Mouse (Mus musculus): ENCODE measurements around the gene Trhde.

Trhde gene

DNA sequence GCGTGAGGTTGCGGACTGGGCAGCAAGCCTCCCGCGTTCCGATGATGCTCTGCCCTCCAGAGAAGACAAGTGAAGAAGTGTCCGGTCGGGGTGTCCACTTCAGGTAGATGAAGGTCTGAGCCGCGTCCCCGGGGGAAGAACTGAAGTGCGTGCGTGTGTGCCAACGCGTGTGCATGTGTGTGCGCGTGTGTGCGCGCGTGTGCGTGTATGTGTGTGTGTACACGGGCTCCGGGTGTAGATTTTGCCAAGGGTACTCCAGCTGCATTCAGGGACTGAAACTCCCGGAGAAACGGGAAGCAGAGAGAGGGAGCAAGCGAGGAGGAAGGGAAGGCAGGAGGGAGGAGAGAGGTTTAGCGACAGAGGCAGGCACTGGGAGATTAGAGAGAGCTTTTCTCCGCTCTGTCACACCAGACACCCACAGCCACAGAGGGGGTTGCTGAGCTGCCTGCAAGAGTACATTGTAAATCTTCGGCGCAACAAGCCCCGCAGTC is at the start of gene Trhde:
Trhde (minus strand) TSS at position 147 of the 491 bp plus-strand sequence.
- DNase-seq (ENCODE audit: low spot score in 2 of 2), result peak; percentile 22 to 29

DNA sequence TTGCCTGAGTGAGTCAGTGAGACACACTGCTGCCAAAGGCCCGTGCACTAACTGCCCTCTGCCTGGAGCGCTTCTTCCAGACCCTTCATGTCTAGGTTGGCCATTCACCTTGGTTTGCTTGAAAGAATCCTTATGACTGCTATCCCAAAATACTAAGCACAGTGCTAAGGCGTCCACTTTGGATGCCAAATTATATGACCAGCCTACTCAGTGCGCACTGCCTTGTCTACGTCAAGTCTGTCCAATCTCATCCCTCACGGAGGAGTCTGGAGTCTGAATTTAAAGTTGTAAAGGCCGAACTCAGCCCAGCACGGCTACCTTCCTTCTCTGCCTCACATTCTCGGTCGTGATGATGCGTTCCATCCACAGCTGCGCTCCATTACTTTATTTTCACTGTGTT is 39.9 kb upstream of the Trhde start:
- DNase-seq (ENCODE audit: low spot score in 2 of 2), result no peak

DNA sequence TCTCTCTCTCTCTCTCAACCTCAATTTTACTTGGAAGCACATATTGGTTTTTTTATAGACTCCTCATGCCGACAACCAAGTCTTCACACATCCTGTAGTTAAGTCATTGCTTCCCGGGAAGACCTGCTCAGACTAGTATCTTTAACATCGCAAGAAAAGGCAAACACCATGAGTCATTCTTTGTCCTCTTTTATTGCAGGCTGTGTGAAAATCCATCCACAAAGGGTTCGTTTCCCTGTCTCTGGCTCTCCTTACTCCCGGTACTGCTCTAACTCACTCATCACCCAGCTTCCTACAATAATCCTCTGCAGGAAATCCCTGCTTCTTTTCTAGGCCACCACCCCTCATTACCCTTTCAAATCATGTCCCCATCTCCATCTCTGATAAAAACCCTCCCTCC is 39.3 kb upstream of the Trhde start:
- DNase-seq (ENCODE audit: low spot score in 2 of 2), result no peak

DNA sequence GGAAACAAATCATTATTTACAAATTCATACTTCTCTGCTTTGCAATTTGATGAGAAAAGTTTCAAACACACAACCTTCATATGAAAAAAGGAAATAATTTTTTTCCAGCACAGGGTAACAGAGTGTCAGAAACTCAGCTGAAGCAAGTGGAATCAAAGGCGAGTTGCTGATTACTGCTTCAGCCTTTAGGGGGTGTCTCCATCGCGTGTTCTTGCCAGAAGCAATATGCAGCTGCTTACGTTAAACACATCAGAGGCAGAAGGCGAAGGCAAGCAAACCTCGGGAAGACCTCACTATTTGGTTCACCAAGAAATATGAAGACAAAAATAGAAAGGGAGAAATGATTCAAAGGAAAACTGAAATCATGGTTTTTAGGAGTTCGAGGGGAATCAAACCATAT is 29.2 kb upstream of the Trhde start:
- no peak for DNase-seq (ENCODE audit: low spot score in 2 of 2)

DNA sequence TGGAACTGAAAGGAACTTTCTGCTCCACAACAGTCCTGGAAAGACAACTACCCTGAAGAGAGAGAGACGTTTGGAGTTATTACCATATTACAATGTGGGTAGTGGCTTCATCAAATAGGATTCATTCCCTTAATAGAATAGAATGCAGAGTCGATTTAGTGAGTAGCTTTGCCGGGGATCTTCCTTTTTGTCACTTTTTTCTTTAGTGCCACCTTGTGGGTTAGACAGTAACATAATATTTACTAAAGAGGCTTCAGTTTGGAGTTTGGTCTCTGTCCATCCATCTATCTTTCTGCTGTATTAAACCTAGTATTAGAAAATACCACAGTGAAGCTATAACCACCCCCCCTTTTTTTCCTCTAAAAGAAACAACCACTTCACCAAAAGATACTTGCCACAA is 6.7 kb upstream of the Trhde start:
- no peak for DNase-seq (ENCODE audit: low spot score in 2 of 2)

DNA sequence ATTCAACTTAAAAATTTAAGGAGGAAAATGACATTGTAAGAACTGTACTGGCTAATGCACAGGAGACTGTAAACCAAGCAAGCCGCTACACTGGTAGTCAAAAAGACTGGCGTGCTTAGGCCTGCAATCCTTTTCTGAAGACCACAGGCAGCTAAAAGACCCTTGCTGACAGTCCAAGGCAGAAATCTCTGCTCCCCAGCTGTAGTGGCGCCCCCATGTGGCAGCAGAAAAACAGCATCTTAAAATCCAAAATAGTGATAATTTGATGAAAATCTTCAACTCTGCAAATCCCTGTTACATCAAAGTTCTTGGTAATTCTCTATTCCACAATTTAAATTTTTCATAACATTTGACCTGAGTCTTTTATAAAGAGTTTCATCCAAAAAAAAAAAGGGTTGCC is 3.8 kb upstream of the Trhde start:
- no peak for DNase-seq (ENCODE audit: low spot score in 2 of 2)

DNA sequence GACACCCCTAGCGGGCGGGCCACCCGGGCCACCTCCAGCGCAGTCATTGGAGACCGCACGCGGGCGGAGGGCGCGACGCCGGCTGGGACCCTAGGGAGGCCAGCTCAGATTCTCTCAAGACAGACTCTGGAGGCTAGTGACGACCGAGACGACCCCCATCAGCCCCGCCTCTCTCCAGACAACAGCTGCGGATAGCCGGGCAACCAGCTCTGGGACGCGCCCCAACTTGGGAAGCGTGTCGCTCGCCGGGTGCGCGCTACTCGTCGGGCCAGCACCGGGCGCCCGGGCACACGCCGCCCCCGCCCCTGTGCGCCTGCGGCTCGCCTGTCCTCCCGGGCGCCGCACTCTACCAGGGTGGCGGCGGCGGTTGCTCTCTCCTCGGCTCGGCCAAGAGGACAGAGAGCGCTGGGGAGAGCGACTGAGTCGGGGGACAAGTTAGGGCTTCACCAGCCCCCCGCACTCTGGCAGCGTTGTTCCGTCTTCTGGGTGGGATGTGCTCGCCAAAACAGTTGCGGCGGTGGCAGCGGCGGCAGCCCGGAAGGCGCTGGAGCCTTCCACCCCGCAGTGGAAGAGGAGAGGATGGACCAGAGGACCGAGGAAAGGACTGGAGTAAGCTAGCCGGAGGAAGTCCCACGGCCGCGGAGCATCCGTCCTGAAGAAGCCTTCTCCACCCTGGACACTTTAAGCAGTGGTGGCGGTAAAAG is 498 bp downstream of the Trhde start:
- peak; percentile 14 to 20 for DNase-seq (ENCODE audit: low spot score in 2 of 2)

DNA sequence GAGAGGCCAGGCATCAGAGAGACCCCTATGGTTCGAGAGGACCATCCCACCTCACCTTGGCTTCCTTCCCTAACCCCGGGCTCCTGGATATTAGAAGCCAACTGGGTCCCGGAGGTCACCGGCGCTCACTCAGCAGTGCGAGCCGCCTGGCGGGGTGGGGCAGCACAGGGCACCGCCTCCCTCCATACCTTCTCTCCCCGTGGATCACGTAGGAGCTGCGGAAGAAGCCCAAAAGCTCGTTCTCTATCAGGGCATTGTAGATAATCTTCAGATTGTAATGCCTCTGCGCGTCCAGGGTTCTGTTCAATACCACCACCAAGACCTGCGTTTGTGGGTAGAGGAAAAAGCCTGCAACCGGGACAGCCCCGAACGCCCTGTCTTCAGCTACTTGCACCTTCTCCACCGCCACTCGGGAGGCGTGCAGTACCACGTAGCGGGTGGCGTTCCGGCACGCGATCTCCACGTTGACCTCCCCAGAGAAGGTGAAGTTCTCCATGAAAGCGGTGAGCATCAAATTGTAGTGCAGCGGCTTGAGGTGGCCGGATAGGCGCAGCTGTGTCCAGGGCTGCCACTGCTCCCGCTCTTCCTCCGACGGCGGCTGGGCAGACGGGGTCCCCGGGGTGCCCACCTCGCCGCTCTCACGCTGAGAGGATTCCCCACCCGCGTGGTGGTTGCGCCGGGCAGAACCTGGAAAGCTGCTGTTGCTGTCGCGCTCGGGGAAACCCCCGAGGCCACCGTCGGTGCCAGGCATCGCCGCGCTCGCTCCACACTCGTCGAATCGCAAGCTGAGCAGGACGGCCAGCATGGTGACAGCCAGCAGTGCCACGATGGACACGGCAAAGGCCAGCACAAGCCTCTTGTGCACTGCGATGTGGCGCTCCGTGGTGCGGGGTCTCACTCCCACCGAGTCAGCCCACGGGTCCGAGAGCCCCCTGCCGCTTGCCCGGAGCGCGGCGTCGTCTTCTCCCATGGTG is 1.5 kb downstream of the Trhde start:
- DNase-seq (ENCODE audit: low spot score in 2 of 2), result no peak

DNA sequence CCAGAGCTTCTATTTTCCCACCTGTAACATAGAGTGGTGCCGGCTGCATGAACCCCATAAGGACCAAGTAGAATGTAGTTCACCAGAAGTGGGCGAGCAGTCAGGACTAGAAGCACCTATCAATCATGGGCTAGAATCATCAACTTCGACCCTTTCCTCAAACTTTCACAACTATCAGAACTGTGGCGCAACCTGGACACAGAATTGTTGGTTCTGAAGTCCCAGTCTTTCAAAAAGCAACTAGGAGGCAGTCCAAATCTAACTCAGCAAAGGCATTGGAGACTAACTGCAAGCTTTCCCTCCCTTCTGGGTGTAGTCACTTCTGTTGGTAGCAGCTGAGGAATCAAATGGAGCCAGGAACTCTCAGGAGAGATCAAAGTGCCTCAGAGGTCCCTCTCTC is 2.6 kb downstream of the Trhde start:
- DNase-seq (ENCODE audit: low spot score in 2 of 2), result no peak

DNA sequence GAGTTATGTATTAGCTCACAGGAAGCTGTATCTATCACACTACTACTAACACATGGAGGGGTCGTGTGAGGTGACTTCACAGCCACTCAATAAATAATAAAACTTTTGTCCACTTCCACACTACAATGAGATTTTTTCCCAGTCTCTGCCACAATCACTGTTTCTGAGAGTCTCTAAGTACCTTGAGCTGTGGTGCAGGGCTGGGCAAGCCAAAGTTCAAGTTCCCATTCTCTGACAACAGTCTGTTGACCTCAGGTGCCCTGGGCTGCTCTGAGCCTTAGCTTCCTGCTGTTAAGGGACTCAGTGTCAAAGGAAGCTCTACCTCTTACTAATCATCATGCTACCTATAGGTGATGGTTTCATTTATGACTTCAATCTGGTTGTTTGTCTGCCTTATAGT is 3.3 kb downstream of the Trhde start:
- DNase-seq (ENCODE audit: low spot score in 2 of 2), result no peak

DNA sequence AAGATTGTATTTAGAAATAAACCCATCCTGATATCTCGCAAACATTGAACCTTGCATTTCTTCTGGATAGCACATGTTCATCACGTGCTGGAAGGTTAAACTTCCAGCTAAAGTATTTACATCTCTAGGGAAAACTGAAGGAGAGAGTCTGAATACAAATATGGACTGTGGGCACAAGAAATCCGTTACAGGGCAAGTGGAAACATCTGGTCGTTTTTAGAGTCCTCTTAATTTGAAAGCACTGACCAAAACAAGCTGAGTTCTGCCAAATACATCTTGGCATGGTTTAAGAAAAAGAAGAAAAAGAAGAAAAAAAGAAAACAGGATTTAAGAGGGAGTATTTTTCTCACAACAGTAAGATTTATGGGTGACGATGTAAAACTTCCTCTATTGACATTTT is 3.9 kb downstream of the Trhde start:
- DNase-seq (ENCODE audit: low spot score in 2 of 2), result no peak

DNA sequence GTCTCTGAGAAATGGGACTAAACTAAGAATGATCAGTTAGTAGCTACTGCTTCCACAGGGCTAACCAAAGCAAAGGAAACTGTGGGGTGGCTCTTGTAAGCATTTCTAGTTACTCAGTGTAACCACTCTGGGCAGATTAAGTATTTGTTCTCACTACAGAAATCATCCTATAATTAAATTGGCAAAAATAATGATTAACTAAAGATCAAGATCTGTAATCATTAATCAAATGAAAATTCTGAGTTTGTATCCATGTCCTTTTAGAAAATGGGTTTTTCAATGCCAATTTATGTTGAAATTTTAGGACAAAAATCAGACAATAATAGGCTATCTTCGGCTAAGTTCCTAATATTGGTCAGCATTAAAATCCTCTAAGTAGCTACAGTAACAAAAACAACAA is 4.4 kb downstream of the Trhde start:
- DNase-seq (ENCODE audit: low spot score in 2 of 2), result no peak

DNA sequence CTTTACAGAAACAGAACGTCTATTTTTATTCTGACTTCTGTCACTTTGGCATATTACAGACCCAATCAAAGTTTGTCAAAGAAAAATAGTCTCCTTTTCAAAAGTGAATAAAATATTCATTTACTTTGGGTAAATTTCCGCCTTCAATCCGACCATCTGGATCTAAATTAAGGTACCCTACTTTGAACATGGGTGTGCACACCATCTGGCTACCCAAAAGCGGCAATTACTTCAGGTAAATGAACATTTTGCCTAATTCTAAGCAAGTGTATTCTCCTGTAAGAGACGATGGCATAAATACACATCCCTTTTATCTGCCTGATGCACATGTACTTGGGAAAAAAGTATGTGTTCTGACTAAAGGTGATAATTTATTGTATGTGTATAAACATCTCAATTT is 5.2 kb downstream of the Trhde start:
- no peak for DNase-seq (ENCODE audit: low spot score in 2 of 2)

DNA sequence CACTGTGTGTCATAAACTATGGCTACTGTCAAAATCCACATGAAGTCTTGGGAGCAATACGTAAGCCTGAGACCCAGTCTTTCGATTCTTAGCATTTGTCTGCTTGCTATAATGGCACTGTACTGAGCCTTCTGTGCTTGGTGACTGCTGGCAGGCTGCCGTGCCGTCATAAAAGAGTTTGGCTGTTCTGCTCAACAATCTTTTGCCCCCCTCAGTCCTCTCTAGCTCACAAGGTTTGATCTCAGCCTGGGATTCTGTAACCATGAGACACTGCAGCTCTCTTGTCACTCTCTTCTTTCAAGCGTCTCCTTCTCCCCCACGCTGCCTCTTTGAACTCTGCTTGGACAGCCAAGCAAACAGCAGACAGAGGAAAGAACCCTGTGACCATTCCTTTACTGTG is 7.9 kb downstream of the Trhde start:
- DNase-seq (ENCODE audit: low spot score in 2 of 2), result no peak

DNA sequence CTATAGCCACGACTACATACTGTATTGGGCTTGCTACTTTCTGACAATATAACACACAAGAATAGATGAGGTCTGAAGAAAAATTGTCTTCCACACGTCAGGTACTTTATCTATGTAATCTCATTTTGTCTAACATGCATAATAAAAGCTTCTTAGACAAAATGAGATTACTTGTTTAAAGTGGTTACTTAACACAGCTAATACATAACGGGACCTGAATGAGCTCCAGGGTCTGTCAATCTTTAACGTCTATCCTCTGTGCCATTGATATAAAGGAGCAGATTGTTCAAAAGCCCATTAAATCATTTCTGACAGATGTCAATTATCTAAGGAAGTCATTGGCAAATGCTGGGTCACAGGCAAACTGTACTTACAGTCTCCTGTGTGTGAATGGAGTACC is 36.2 kb downstream of the Trhde start:
- DNase-seq (ENCODE audit: low spot score in 2 of 2), result no peak

DNA sequence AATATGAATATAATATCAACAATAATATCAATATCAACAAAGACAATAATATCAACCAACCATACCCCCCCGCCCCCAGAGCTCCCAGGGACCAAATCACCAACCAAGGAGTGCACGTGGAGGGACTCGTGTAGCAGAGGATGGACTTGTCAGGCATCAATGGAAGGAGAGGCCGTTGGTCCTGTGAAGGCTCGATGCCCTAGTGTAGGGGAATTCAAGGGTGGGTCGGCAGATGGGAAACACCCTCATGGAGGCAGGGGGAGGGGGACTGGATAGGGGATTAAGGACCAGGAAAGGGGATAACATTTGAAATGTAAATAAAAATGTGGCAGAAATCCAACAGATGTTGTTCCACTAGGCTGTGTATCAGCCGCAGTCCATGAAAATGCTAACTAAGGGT is 40.0 kb downstream of the Trhde start:
- no peak for DNase-seq (ENCODE audit: low spot score in 2 of 2)

DNA sequence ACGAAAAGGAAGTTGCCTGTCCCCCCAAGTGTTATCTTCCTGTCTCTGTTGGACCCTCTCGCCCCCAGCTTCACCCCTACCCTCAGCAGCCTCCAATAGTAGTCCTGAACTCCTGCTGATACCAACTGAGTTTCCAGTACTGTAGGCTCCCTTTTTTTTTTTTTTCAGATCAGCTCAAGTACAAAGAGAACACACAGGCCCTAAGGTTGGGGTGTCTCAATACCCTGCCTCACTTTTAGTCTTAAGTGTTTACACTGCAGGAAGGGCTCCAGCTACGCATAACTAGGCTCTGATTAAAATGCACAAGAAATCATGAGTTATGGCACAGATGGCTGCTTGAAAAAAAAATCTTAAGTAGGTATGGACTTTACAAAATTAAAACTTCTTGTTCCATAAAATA is 42.9 kb downstream of the Trhde start:
- no peak for DNase-seq (ENCODE audit: low spot score in 2 of 2)

DNA sequence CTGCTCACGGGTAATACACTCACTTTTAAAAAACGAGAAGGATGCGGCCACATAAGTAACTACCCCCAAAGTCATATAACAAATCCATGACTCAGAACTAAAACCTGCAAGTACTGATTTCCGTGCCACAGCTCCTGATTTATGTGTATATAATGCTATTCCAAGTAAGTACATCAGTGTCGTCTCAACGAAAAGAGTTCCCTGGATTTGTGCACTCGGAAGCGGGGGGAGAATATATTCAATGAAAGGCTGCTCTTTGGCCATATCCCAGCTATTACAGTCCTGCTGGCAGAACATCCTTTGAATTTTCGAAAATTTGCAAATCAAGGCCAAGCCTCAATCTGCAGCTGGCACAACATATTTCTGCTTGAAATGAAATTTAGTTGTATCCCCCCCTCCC is 43.5 kb downstream of the Trhde start:
- DNase-seq (ENCODE audit: low spot score in 2 of 2), result no peak

DNA sequence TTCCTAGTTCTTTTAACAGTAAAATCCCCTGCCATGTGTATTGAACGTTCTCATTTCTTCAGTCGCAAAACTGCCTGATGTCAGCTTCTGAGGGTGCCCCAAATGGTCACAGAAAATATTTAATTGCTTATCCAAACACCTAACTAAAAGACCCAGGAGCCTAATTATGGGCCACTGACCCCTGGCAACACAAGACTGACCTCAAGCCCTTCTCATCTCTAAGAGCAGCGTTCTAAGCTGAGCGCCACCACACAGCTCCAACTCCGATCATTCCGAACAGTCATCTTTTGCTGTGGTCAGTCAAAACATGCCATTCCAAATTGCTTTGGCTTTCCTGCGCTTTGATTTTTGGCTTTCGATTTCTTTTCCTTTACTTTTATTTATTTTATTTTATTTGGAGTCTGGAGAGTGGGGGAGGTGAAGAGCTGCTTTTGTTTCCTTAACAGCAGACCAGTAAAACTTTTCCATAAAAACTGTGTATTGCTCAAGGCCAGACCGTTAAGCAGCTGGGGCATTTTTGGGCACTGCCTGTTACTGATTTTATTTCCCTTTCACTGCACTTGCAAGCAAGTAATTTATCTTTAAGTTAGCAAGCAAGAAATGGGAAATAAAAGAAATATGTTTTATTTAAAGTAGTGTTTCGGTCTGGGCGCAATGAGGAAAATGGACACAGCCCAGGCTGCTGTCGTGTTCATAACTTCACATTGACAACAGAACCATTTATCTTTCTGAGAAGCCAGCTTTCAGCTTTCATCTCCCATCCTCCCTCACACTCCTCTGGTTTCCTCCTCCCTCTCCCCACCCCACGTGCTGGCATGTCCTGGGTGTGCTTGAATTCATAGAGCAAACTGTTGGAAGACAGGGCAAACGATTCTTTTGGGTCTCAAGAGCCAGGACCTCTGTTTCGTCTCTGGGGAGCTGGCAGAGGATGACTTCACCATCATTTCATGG is 59.1 kb downstream of the Trhde start:
- no peak for DNase-seq (ENCODE audit: low spot score in 2 of 2)

DNA sequence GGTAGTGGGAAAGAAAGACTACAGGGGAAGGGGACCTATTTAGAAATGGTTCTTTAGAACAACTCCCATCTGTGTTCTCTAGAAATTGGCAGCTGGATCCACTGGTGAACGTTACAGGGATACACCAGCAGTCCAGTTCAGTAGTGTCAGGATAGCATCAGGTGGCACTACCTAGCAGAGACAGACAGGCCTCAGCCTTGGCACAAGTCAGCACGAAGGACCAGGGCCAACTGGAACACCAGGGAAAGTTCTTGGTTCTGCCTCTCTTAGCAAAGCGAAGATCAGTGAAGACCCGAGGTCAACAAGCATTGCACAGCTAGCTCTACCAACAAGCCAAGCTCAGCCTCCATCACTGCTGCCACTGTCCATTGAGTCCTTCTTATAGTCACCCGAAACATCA is 62.2 kb downstream of the Trhde start:
- DNase-seq (ENCODE audit: low spot score in 2 of 2), result no peak

DNA sequence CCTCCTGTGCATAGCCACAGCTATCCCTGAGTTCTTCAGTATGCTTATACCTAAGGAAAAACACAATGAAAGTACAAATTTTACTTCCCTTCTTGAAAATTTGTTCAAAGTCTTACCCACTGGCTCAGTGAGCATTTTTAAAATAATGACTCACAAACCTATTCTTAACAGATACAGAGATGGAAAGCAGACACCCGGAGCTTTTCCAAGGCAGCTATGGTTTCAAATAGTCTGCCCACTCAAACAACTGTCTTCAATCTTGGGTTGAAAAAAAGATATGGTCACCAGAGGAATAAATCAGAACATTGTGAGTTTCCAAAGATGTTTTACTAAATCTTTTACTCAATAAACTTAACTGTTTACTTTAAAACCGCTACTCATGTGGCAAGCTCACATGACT is 64.5 kb downstream of the Trhde start:
- no peak for DNase-seq (ENCODE audit: low spot score in 2 of 2)

DNA sequence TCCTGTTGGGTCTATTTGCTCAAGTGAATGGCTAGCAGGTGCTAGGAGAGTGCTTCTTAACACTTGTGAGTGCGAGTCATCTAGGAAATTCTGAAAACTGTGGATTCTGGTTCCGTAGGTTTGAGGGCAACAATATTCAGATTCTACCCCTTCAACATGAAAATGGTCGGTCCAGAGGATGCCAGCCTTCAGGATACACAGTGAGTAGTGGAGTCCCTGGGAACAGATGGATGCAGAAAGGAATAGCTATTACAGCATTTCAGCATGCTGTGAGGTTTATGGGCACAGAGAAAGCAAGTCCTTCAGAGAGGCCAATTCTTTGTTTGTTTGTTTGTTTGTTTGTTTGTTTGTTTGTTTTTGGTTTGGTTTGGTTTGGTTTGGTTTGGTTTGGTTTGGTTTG is 65.7 kb downstream of the Trhde start:
- no peak for DNase-seq (ENCODE audit: low spot score in 2 of 2)
